Mouse (Mus musculus): Measurements from ENCODE around the gene Rfx4. TPM values are rescaled to one million over a fixed set of nuclear protein-coding genes. Genes with fewer than 3 reads are reported as not detected.

The Rfx4 gene
- polyA plus RNA-seq, 1 experiment from 2014 or later, result not detected

- Histone ChIP-seq H3K9ac (no peak overlapping the region), H3K27me3 (replicated peaks) (no peaks in the 10 kb centered on the region), H3K4me1 (peaks cover 3% of the 10 kb centered on the region; the same call in 1 of the 2 replicates), H3K36me3 (no peaks in the 10 kb centered on the region), H3K4me3 (no peak overlapping the region), H3K4me2 (no peak overlapping the region), H3K9me3 (replicated peaks) (no peaks in the 10 kb centered on the region), H3K27ac (no peak overlapping the region)
- ATAC-seq, result no peak
- WGBS (ENCODE audit: insufficient replicate concordance), result 26% methylated on average over 3 of the region's 3 CpGs
Observed at GRCm38 (mm10) chr10:84820230-84820629, 64.4 kb downstream of the Rfx4 start.

- H3K9me3 ChIP-seq (replicated peaks), result no peaks in the 10 kb centered on the region
- H3K36me3 ChIP-seq, result no peaks in the 10 kb centered on the region
- H3K27me3 ChIP-seq (replicated peaks), result no peaks in the 10 kb centered on the region
- ATAC-seq, result no peak
- H3K4me3 ChIP-seq, result no peak overlapping the region
- H3K9ac ChIP-seq, result no peak overlapping the region
- H3K27ac ChIP-seq, result no peak overlapping the region
- 55% methylated on average over 9 of the region's 9 CpGs for WGBS (ENCODE audit: insufficient replicate concordance)
- H3K4me2 ChIP-seq, result no peak overlapping the region
- peaks cover 3% of the 10 kb centered on the region; the same call in 1 of the 2 replicates for H3K4me1 ChIP-seq
Observed at GRCm38 (mm10) chr10:84822741-84823151, 66.9 kb downstream of the Rfx4 start.

GRCm38 (mm10) chr10:84823621-84824020 lies 67.8 kb downstream of the Rfx4 start:
- ATAC-seq, result no peak
- 14% methylated on average over 4 of the region's 4 CpGs for WGBS (ENCODE audit: insufficient replicate concordance)
- H3K4me2 ChIP-seq, result no peak overlapping the region
- H3K9ac ChIP-seq, result no peak overlapping the region
- no peak overlapping the region for H3K4me3 ChIP-seq
- H3K27ac ChIP-seq, result no peak overlapping the region
- no peaks in the 10 kb centered on the region for H3K27me3 ChIP-seq (replicated peaks)
- no peaks in the 10 kb centered on the region for H3K9me3 ChIP-seq (replicated peaks)
- H3K36me3 ChIP-seq, result no peaks in the 10 kb centered on the region
- H3K4me1 ChIP-seq, result peaks cover 3% of the 10 kb centered on the region; the same call in 1 of the 2 replicates

GRCm38 (mm10) chr10:84829009-84829408 lies 73.1 kb downstream of the Rfx4 start:
- Histone ChIP-seq H3K36me3 (no peaks in the 10 kb centered on the region), H3K4me1 (no peaks in the 10 kb centered on the region), H3K4me2 (no peak overlapping the region), H3K9ac (no peak overlapping the region), H3K4me3 (no peak overlapping the region), H3K9me3 (replicated peaks) (no peaks in the 10 kb centered on the region), H3K27ac (no peak overlapping the region), H3K27me3 (replicated peaks) (no peaks in the 10 kb centered on the region)
- no peak for ATAC-seq
- WGBS (ENCODE audit: insufficient replicate concordance), result 42% methylated on average over 8 of the region's 8 CpGs

- Histone ChIP-seq H3K4me2 (no peak overlapping the region), H3K4me1 (no peaks in the 10 kb centered on the region), H3K36me3 (no peaks in the 10 kb centered on the region), H3K9ac (no peak overlapping the region), H3K27me3 (replicated peaks) (no peaks in the 10 kb centered on the region), H3K4me3 (no peak overlapping the region), H3K27ac (no peak overlapping the region), H3K9me3 (replicated peaks) (no peaks in the 10 kb centered on the region)
- WGBS (ENCODE audit: insufficient replicate concordance), result 44% methylated on average over 6 of the region's 6 CpGs
- ATAC-seq, result no peak
Observed at GRCm38 (mm10) chr10:84835596-84835995, 79.7 kb downstream of the Rfx4 start.

- 0 out of 2 replicates have a peak, but pooled peaks cover 5% of the 10 kb centered on the region for H3K27me3 ChIP-seq (replicated peaks)
- H3K4me2 ChIP-seq, result no peak overlapping the region
- no peak overlapping the region for H3K4me3 ChIP-seq
- H3K9me3 ChIP-seq (replicated peaks), result no peaks in the 10 kb centered on the region
- no peak overlapping the region for H3K9ac ChIP-seq
- no peaks in the 10 kb centered on the region for H3K36me3 ChIP-seq
- no peaks in the 10 kb centered on the region for H3K4me1 ChIP-seq
- no peak overlapping the region for H3K27ac ChIP-seq
- no peak for ATAC-seq
- 9% methylated on average over 4 of the region's 4 CpGs for WGBS (ENCODE audit: insufficient replicate concordance)
Observed at GRCm38 (mm10) chr10:84836104-84836503, 80.2 kb downstream of the Rfx4 start.

- H3K4me1 ChIP-seq, result no peaks in the 10 kb centered on the region
- 54% methylated on average over 2 of the region's 2 CpGs for WGBS (ENCODE audit: insufficient replicate concordance)
- H3K27ac ChIP-seq, result no peak overlapping the region
- no peak overlapping the region for H3K9ac ChIP-seq
- H3K27me3 ChIP-seq (replicated peaks), result 0 out of 2 replicates have a peak, but pooled peaks cover 5% of the 10 kb centered on the region
- no peak overlapping the region for H3K4me3 ChIP-seq
- no peaks in the 10 kb centered on the region for H3K36me3 ChIP-seq
- H3K9me3 ChIP-seq (replicated peaks), result no peaks in the 10 kb centered on the region
- ATAC-seq, result no peak
- no peak overlapping the region for H3K4me2 ChIP-seq
Observed at GRCm38 (mm10) chr10:84837355-84837754, 81.5 kb downstream of the Rfx4 start.

- no peak overlapping the region for H3K4me3 ChIP-seq
- H3K27ac ChIP-seq, result no peak overlapping the region
- no peak for ATAC-seq
- H3K4me1 ChIP-seq, result no peaks in the 10 kb centered on the region
- H3K36me3 ChIP-seq, result no peaks in the 10 kb centered on the region
- H3K9ac ChIP-seq, result no peak overlapping the region
- WGBS (ENCODE audit: insufficient replicate concordance), result 52% methylated on average over 7 of the region's 7 CpGs
- H3K4me2 ChIP-seq, result no peak overlapping the region
- H3K27me3 ChIP-seq (replicated peaks), result 0 out of 2 replicates have a peak, but pooled peaks cover 5% of the 10 kb centered on the region
- no peaks in the 10 kb centered on the region for H3K9me3 ChIP-seq (replicated peaks)
Observed at GRCm38 (mm10) chr10:84838850-84839473, 83.1 kb downstream of the Rfx4 start.

GRCm38 (mm10) chr10:84846638-84847037 lies 90.8 kb downstream of the Rfx4 start:
- Histone ChIP-seq H3K9me3 (replicated peaks) (no peaks in the 10 kb centered on the region), H3K27me3 (replicated peaks) (no peaks in the 10 kb centered on the region), H3K27ac (no peak overlapping the region), H3K9ac (no peak overlapping the region), H3K4me2 (no peak overlapping the region), H3K4me1 (no peaks in the 10 kb centered on the region), H3K36me3 (no peaks in the 10 kb centered on the region), H3K4me3 (no peak overlapping the region)
- WGBS (ENCODE audit: insufficient replicate concordance), result 67% methylated on average over 5 of the region's 5 CpGs
- no peak for ATAC-seq

- WGBS (ENCODE audit: insufficient replicate concordance), result 65% methylated on average over 12 of the region's 12 CpGs
- H3K27me3 ChIP-seq (replicated peaks), result no peaks in the 10 kb centered on the region
- H3K4me1 ChIP-seq, result no peaks in the 10 kb centered on the region
- H3K27ac ChIP-seq, result no peak overlapping the region
- no peaks in the 10 kb centered on the region for H3K9me3 ChIP-seq (replicated peaks)
- no peak overlapping the region for H3K9ac ChIP-seq
- H3K4me2 ChIP-seq, result no peak overlapping the region
- no peaks in the 10 kb centered on the region for H3K36me3 ChIP-seq
- H3K4me3 ChIP-seq, result no peak overlapping the region
- no peak for ATAC-seq
Observed at GRCm38 (mm10) chr10:84851981-84852979, 96.4 kb downstream of the Rfx4 start.

GRCm38 (mm10) chr10:84854059-84854458 lies 98.2 kb downstream of the Rfx4 start:
- Histone ChIP-seq H3K27ac (no peak overlapping the region), H3K36me3 (no peaks in the 10 kb centered on the region), H3K4me3 (no peak overlapping the region), H3K4me1 (no peaks in the 10 kb centered on the region), H3K27me3 (replicated peaks) (peaks cover 5% of the 10 kb centered on the region; the same call in 1 of the 2 replicates), H3K9me3 (replicated peaks) (no peaks in the 10 kb centered on the region), H3K9ac (no peak overlapping the region), H3K4me2 (no peak overlapping the region)
- no peak for ATAC-seq
- WGBS (ENCODE audit: insufficient replicate concordance), result 63% methylated on average over 8 of the region's 8 CpGs

- ATAC-seq, result no peak
- no peaks in the 10 kb centered on the region for H3K9me3 ChIP-seq (replicated peaks)
- 70% methylated on average over 11 of the region's 11 CpGs for WGBS (ENCODE audit: insufficient replicate concordance)
- peaks cover 16% of the 10 kb centered on the region for H3K27me3 ChIP-seq (replicated peaks)
- no peak overlapping the region for H3K4me2 ChIP-seq
- no peaks in the 10 kb centered on the region for H3K36me3 ChIP-seq
- H3K4me1 ChIP-seq, result no peaks in the 10 kb centered on the region
- H3K9ac ChIP-seq, result no peak overlapping the region
- H3K27ac ChIP-seq, result no peak overlapping the region
- no peak overlapping the region for H3K4me3 ChIP-seq
Observed at GRCm38 (mm10) chr10:84855466-84855865, 99.6 kb downstream of the Rfx4 start.

Data from liver, embryonic 12.5 days (tissue).